Mouse (Mus musculus) embryo, embryonic 11.5 days (tissue): Measurements from ENCODE around the gene Spata16.

ENCODE experiments used
- DNase-seq: peaks from one replicate; pipeline ENCODE4 v3.0.0-alpha.2; 2012; ENCODE audit warnings: low read depth, low spot score

Spata16 gene

GRCm38 (mm10) chr3:26826958-26827839 is 189.8 kb downstream of the Spata16 start:
- no peak for DNase-seq

GRCm38 (mm10) chr3:26832954-26833353 is 195.5 kb downstream of the Spata16 start:
- DNase-seq: no peak

GRCm38 (mm10) chr3:26834178-26835050 is 197.0 kb downstream of the Spata16 start:
- DNase-seq: peak; percentile 31

GRCm38 (mm10) chr3:26835051-26835755 is 197.8 kb downstream of the Spata16 start:
- DNase-seq: no peak

GRCm38 (mm10) chr3:26845041-26845440 is 207.6 kb downstream of the Spata16 start:
- DNase-seq: no peak

- DNase-seq: no peak
These were observed 210.5 kb downstream of the Spata16 start for GRCm38 (mm10) chr3:26847935-26848334.

GRCm38 (mm10) chr3:26850207-26850606 is 212.8 kb downstream of the Spata16 start:
- no peak for DNase-seq

- DNase-seq: no peak
These were observed 213.5 kb downstream of the Spata16 start for GRCm38 (mm10) chr3:26850691-26851563.

GRCm38 (mm10) chr3:26853557-26853956 is 216.1 kb downstream of the Spata16 start:
- DNase-seq: no peak

GRCm38 (mm10) chr3:26874706-26875105 is 237.3 kb downstream of the Spata16 start:
- no peak for DNase-seq

- DNase-seq: no peak
These were observed 239.9 kb downstream of the Spata16 start for GRCm38 (mm10) chr3:26877291-26877690.

GRCm38 (mm10) chr3:26916607-26917006 is 279.2 kb downstream of the Spata16 start:
- DNase-seq: no peak

GRCm38 (mm10) chr3:26920986-26921385 is 283.6 kb downstream of the Spata16 start:
- no peak for DNase-seq

- DNase-seq: no peak
These were observed 284.2 kb downstream of the Spata16 start for GRCm38 (mm10) chr3:26921576-26921975.

GRCm38 (mm10) chr3:26923391-26923790 is 286.0 kb downstream of the Spata16 start:
- no peak for DNase-seq

GRCm38 (mm10) chr3:26924212-26924611 is 286.8 kb downstream of the Spata16 start:
- DNase-seq: no peak

- DNase-seq: no peak
These were observed 295.7 kb downstream of the Spata16 start for GRCm38 (mm10) chr3:26933079-26933478.

GRCm38 (mm10) chr3:26936897-26937590 is 299.6 kb downstream of the Spata16 start:
- no peak for DNase-seq

- DNase-seq: no peak
These were observed 329.4 kb downstream of the Spata16 start for GRCm38 (mm10) chr3:26966776-26967175.

- DNase-seq: no peak
These were observed 331.6 kb downstream of the Spata16 start for GRCm38 (mm10) chr3:26968852-26969513.
